Mouse (Mus musculus) midbrain, embryonic 11.5 days (tissue): ENCODE results near the gene Tent5c. TPM values are rescaled to one million over a fixed set of nuclear protein-coding genes. Genes with fewer than 3 reads are reported as not detected.
A peak's percentile ranks its signal among the peaks of the same experiment; 100 is the strongest.
"Not testable (repeated sequence)": the region's sequence is repeated elsewhere in the genome, so short reads cannot be mapped to it uniquely, and the experiment has no call there.

Source experiments
- ATAC-seq: fragments of 200-750 bp; cut with Nextera tagmentation; 2 replicates; pipeline ENCODE4 v1.8.0; 2017; ENCODE audit warnings: moderate TSS enrichment, moderate library complexity; ENCODE audit not compliant: low FRiP score
- DNase-seq: peaks from one replicate; pipeline ENCODE4 v3.0.0; 2015; ENCODE audit warnings: low spot score; ENCODE audit errors: missing footprints
- H3K27ac ChIP-seq: fragments of 300-500 bp; sonication (generic); 2 replicates; pipeline ENCODE4 v1.5.1; 2014; ENCODE audit warnings: low read depth, low read length
- H3K27me3 ChIP-seq: fragments of 300-500 bp; sonication (generic); 2 replicates; pipeline ENCODE4 v1.6.1; 2014; ENCODE audit warnings: mild to moderate bottlenecking, low read length, moderate library complexity, mixed read lengths; ENCODE audit not compliant: control insufficient read depth, insufficient read depth
- H3K36me3 ChIP-seq: fragments of 300-500 bp; sonication (generic); 2 replicates; pipeline ENCODE4 v1.6.1; 2014; ENCODE audit warnings: mild to moderate bottlenecking, low read length, moderate library complexity, mixed read lengths; ENCODE audit not compliant: control insufficient read depth, insufficient read depth
- H3K4me1 ChIP-seq: fragments of 300-500 bp; sonication (generic); 2 replicates; pipeline ENCODE4 v1.6.1; 2014; ENCODE audit warnings: low read length; ENCODE audit not compliant: control insufficient read depth, insufficient read depth
- H3K4me2 ChIP-seq: fragments of 300-500 bp; sonication (generic); 2 replicates; pipeline ENCODE4 v1.6.1; 2014; ENCODE audit warnings: mild to moderate bottlenecking, moderate library complexity
- H3K4me3 ChIP-seq: fragments of 300-500 bp; sonication (generic); 2 replicates; pipeline ENCODE4 v1.5.1; 2014; ENCODE audit warnings: low read depth, low read length
- H3K9ac ChIP-seq: fragments of 300-500 bp; sonication (generic); 2 replicates; pipeline ENCODE4 v1.6.1; 2014; ENCODE audit warnings: low read length
- H3K9me3 ChIP-seq: fragments of 300-500 bp; sonication (generic); 2 replicates; pipeline ENCODE4 v1.6.1; 2016; ENCODE audit warnings: low read length; ENCODE audit not compliant: control insufficient read depth
- WGBS: fragments of 180-500 bp; shearing (Covaris S2); extraction: QIAGEN DNeasy Blood & Tissue Kit; methylation state at CpG from one replicate; pipeline ENCODE4 v1.1.7; 2014; 5-methylcytosine and 5-hydroxymethylcytosine counted together
- polyA plus RNA-seq: library from polyadenylated mRNA; unstranded; fragments of >200 nt; fragmentation: Nextera tagmentation; extraction: Ambion mirVana; gene quantifications from 2 replicates; pipeline ENCODE4 v1.2.1, GENCODE M21; 2014

The Tent5c gene
- polyA plus RNA-seq, 1 experiment from 2014 or later = 3.6 TPM

DNA sequence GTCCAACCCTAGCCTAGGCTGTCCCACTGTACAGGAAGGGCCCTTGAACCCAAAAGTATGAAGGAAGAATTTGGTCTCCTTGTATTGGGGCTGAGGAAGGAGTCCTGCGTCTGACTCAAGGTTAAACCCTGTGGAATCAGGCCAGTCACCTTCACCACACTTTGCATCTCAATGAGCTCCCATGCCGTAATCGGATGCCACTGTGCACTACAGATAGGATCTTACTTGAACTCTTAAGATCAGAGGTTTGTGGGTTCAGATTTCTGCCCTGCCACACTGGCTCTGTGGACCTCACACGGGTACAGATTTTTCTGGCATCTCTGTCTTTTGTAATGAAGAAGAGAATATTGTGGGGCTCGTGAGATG lies 68.5 kb downstream of the Tent5c start:
- Histone ChIP-seq H3K9ac (no peak overlapping the region), H3K27ac (no peak overlapping the region), H3K36me3 (no peaks in the 10 kb centered on the region), H3K4me3 (no peak overlapping the region), H3K4me2 (no peak overlapping the region), H3K9me3 (no peaks in the 10 kb centered on the region), H3K27me3 (no peaks in the 10 kb centered on the region), H3K4me1 (peaks cover 3% of the 10 kb centered on the region; the same call in 1 of the 2 replicates)
- DNase-seq (peak; percentile 33), ATAC-seq (no peak)
- WGBS = 74% methylated on average over 5 of the region's 5 CpGs

DNA sequence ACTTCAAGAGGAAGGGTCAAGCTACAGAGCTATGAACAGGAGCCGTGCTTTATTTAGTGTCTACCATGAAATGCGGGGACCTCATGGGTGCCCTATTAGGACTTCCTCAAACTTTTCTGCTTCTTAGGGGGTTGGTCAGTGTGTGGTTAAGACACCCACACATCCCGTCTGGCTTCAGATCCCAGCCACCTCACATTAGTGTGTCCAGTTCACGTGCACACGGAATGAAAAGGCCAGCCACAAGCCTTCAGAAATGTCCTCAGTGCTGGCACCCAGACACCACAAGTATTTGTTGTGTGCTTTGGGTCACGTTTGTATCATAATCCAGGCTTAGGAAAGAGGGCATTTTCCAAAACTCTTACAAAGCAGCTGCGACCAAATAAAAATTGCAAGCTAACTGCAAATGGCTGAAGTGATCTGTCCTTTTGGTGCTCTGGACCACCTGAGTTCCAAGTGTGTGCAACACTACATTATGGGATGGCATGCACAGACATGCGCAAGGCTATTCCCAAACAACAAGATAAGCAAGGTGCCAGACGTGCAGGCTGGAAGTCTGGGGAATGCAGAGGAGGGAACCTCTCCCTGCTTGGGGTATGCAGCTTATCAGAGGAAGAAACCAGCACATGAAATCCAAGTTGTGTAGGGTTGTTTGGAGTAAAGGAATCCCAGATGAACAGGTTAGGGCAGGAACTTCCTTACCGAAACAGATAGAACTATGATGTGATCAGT lies 69.0 kb downstream of the Tent5c start:
- Histone ChIP-seq H3K27ac (no peak overlapping the region), H3K4me1 (peaks cover 3% of the 10 kb centered on the region; the same call in 1 of the 2 replicates), H3K4me3 (no peak overlapping the region), H3K9me3 (no peaks in the 10 kb centered on the region), H3K36me3 (no peaks in the 10 kb centered on the region), H3K4me2 (no peak overlapping the region), H3K9ac (no peak overlapping the region), H3K27me3 (no peaks in the 10 kb centered on the region)
- 81% methylated on average over 10 of the region's 10 CpGs for WGBS
- ATAC-seq (no peak), DNase-seq (peak; percentile 73)

DNA sequence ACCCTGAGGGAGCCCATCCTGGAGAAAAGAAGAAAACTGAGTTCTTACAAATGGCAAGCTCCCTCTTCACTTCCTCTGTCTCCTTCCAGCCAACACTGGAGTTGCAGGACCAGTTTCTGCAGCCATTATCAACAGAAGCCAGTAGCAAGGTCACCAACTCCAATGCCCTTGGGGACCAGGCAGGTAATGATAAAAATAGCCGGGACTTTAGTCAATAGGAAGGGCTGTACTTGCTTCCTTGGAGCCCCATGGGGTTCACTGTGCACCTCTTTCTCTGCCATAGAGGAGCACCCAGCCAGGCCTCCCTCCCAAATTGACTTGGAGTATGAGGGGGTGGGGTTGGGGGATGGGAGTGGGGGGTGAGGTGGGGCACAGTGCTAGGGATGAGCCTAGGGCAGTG lies 70.7 kb downstream of the Tent5c start:
- ATAC-seq = no peak
- Histone ChIP-seq H3K9me3 (no peaks in the 10 kb centered on the region), H3K4me3 (no peak overlapping the region), H3K9ac (no peak overlapping the region), H3K4me1 (peaks cover 3% of the 10 kb centered on the region; the same call in 1 of the 2 replicates), H3K27ac (no peak overlapping the region), H3K27me3 (no peaks in the 10 kb centered on the region), H3K4me2 (no peak overlapping the region), H3K36me3 (no peaks in the 10 kb centered on the region)
- DNase-seq = no peak
- WGBS = 74% methylated on average over 1 of the region's 1 CpGs

DNA sequence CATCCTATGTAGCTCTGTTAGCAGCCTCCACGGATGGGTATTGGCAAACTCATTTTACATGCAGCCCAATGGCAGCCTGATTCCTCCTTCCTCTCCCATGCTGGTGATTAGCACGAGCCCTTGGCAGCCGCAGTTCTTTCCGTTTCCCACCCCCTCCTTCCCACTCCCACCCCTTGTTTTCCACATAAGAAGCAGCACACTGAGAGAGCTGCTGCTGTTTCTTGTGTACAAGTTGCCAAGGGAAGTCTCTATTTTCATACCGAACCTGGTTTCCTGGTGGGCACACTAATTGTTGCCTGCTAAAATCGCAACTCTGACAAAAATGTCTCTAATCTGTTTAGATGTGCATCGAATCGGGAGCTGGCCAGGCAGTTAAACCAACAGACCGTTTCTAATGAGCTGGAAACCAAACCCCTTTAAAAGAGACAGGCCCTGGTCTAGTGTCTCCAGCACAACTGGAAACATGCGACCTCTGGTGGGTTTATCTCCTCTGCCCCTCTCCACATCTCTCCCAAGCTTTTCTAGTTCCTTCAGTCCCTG lies 71.3 kb downstream of the Tent5c start:
- WGBS = 12% methylated on average over 10 of the region's 10 CpGs

DNA sequence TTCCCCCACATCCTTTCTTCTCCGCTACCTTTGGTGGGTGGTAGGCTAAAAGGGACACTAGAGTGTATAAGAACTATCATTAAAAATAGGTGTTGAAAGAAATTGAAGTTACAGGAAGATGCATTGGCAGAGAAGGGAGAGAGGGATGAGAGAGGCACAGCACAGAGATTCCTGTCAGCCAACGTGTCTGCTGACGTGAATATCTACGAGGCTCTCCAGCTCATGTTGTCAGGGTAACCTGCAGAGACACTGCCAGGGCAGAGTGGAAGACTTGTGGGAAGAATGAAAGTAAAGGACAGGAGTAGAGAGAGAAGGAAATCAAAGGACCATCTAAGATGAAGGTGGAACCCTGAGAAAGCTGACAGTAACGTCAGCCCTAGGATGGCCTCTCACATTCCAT lies 73.5 kb downstream of the Tent5c start:
- Histone ChIP-seq H3K27me3 (no peaks in the 10 kb centered on the region), H3K36me3 (no peaks in the 10 kb centered on the region), H3K9me3 (no peaks in the 10 kb centered on the region), H3K27ac (no peak overlapping the region), H3K4me1 (peaks cover 3% of the 10 kb centered on the region; the same call in 1 of the 2 replicates), H3K4me3 (no peak overlapping the region), H3K9ac (no peak overlapping the region), H3K4me2 (no peak overlapping the region)
- 85% methylated on average over 5 of the region's 5 CpGs for WGBS
- DNase-seq = peak; percentile 31
- no peak for ATAC-seq

More for the DNA sequence above, 71.3 kb downstream of the Tent5c start:
- Histone ChIP-seq H3K4me3 (no peak overlapping the region), H3K9ac (no peak overlapping the region), H3K27me3 (no peaks in the 10 kb centered on the region), H3K27ac (no peak overlapping the region), H3K36me3 (no peaks in the 10 kb centered on the region), H3K9me3 (no peaks in the 10 kb centered on the region), H3K4me1 (peaks cover 3% of the 10 kb centered on the region; the same call in 1 of the 2 replicates), H3K4me2 (peak overlapping the region; percentile 4; the same call in 1 of the 2 replicates)
- DNase-seq (peak; percentile 87), ATAC-seq (0 out of 2 replicates have a peak, but pooled peaks have one; percentile 33)

DNA sequence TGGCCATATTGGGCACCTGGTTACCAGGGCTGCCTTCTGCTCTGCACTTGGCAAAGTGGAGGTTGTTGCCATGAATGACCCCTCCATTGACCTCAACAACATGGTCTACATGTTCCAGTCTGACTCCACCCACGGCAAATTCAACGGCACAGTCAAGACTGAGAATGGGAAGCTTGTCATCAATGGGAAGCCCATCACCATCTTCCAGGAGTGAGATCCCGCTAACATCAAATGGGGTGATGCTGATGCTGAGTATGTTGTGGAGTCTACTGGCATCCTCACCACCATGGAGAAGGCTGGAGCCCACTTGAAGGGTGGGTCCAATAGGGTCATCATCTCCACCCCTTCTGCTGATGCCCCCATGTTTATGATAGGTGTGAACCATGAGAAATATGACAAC lies 75.5 kb downstream of the Tent5c start:
- H3K4me3 ChIP-seq, H3K27ac ChIP-seq, H3K4me1 ChIP-seq, H3K27me3 ChIP-seq, H3K9ac ChIP-seq, H3K9me3 ChIP-seq, H3K36me3 ChIP-seq, H3K4me2 ChIP-seq, ATAC-seq: not testable (repeated sequence)
- DNase-seq = peak; percentile 73
- 92% methylated on average over 3 of the region's 3 CpGs for WGBS

DNA sequence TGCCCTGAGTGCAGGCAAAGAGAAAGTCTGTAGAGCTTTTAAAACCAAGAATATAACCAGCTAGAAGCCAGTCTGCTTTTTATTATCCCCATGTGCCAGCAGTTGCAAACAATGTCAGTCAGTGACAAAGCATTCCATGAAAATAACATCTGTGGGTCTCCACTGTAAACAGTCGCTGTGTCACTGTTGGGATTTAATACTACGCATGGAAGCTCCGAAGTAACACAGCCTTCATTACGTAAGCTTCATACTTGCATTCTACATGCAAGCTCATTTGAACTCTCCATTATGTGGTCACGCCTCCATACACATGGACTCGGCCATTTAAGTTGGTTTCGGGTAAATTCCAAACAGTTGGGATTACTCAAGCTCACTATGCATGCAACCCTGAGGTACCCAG lies 77.2 kb downstream of the Tent5c start:
- Histone ChIP-seq H3K9me3 (no peaks in the 10 kb centered on the region), H3K36me3 (no peaks in the 10 kb centered on the region), H3K4me2 (no peak overlapping the region), H3K4me3 (no peak overlapping the region), H3K4me1 (no peaks in the 10 kb centered on the region), H3K9ac (no peak overlapping the region), H3K27me3 (no peaks in the 10 kb centered on the region), H3K27ac (no peak overlapping the region)
- ATAC-seq (no peak), DNase-seq (peak; percentile 14)
- 89% methylated on average over 7 of the region's 7 CpGs for WGBS

DNA sequence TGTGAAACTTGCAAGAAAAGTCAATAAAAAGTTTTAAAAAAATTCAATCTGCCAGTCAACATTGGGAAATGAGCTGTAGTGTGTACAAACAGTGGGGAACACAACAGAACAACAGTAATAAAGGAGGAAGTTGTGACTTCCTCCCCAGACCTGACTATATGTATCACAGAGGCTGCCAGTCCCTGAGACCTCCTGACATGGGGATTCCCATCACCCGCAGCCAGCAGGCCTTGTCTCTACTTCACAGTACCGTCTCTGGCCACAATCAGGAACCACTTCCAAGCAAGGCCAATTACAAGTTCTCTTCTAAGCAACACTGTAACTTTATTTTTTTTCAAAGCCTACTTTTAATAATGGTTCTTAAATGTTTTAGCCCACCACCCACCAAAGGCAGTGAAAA lies 79.8 kb downstream of the Tent5c start:
- Histone ChIP-seq H3K27ac (no peak overlapping the region), H3K4me3 (no peak overlapping the region), H3K4me1 (no peaks in the 10 kb centered on the region), H3K36me3 (no peaks in the 10 kb centered on the region), H3K27me3 (no peaks in the 10 kb centered on the region), H3K9ac (no peak overlapping the region), H3K4me2 (no peak overlapping the region), H3K9me3 (no peaks in the 10 kb centered on the region)
- 89% methylated on average over 2 of the region's 2 CpGs for WGBS
- ATAC-seq (no peak), DNase-seq (peak; percentile 62)

DNA sequence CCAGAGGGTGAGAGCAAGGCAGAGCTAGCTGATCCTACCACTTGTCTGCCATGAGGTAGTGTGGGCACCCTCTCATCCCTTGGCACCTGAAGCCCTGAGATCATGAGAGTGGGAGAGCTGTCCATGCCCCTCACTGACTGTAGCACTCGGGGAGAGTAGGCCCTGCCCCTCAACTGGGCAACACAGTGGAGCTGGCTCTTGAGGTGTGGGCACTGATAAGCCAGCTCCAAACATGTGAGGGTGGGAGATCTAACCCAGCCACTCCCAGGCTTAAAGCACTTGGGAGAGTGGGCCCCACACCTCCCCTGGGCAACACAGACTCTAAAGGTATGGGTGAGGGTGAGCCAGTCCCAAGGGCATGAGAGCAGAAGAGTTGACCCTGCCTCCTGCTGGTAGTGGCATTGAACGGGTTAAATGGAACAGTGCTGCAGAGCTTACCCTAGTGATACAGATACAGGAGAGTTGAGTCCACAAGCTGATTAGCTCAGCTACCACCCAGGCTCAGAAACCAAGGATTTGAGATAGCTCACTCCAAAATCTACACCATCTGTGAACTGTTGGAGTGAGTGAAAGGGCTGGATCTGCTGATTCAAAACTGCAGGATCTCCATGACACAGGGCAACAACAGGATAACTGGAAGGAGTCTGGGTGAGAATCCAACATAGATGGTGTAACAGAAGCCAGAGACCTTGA lies 80.6 kb downstream of the Tent5c start:
- WGBS = 75% methylated on average over 2 of the region's 2 CpGs
- H3K4me1 ChIP-seq = no peaks in the 10 kb centered on the region
- DNase-seq (peak; percentile 8), ATAC-seq (no peak)
- no peak overlapping the region for H3K27ac ChIP-seq
- no peaks in the 10 kb centered on the region for H3K9me3 ChIP-seq
- no peak overlapping the region for H3K4me2 ChIP-seq
- H3K36me3 ChIP-seq = no peaks in the 10 kb centered on the region
- no peaks in the 10 kb centered on the region for H3K27me3 ChIP-seq
- H3K9ac ChIP-seq = no peak overlapping the region
- H3K4me3 ChIP-seq = no peak overlapping the region
